Mouse (Mus musculus): ENCODE measurements around the gene Vsig10l.

Gene Vsig10l

GRCm38 (mm10) chr7:43454371-43454770 is 8.6 kb upstream of the Vsig10l start:
- DNase-seq (ENCODE audit: low spot score): no peak

- no peak for DNase-seq (ENCODE audit: low spot score)
Measured at GRCm38 (mm10) chr7:43463976-43464375, 1.0 kb downstream of the Vsig10l start.

- peak; percentile 80 for DNase-seq (ENCODE audit: low spot score)
Measured at GRCm38 (mm10) chr7:43464864-43465343, 2.0 kb downstream of the Vsig10l start.

- DNase-seq (ENCODE audit: low spot score): peak; percentile 89
Measured at GRCm38 (mm10) chr7:43465344-43466098, 2.6 kb downstream of the Vsig10l start.

- DNase-seq (ENCODE audit: low spot score): peak; percentile 86
Measured at GRCm38 (mm10) chr7:43466099-43466694, 3.2 kb downstream of the Vsig10l start.

- DNase-seq (ENCODE audit: low spot score): peak; percentile 23
Measured at GRCm38 (mm10) chr7:43470373-43470772, 7.4 kb downstream of the Vsig10l start.

- no peak for DNase-seq (ENCODE audit: low spot score)
Measured at GRCm38 (mm10) chr7:43475706-43476105, 12.8 kb downstream of the Vsig10l start.

GRCm38 (mm10) chr7:43476376-43476775 is 13.4 kb downstream of the Vsig10l start:
- DNase-seq (ENCODE audit: low spot score): no peak

- no peak for DNase-seq (ENCODE audit: low spot score)
Measured at GRCm38 (mm10) chr7:43481191-43481590, 18.2 kb downstream of the Vsig10l start.

- peak; percentile 35 for DNase-seq (ENCODE audit: low spot score)
Measured at GRCm38 (mm10) chr7:43482090-43482716, 19.3 kb downstream of the Vsig10l start.

GRCm38 (mm10) chr7:43483236-43483635 is 20.3 kb downstream of the Vsig10l start:
- DNase-seq (ENCODE audit: low spot score): no peak

GRCm38 (mm10) chr7:43488646-43489045 is 25.7 kb downstream of the Vsig10l start:
- DNase-seq (ENCODE audit: low spot score): no peak

- no peak for DNase-seq (ENCODE audit: low spot score)
Measured at GRCm38 (mm10) chr7:43489631-43490125, 26.7 kb downstream of the Vsig10l start, which contains the start of gene Iglon5. TSS of gene Iglon5 (minus strand) at chr7:43490075.

- DNase-seq (ENCODE audit: low spot score): peak; percentile 48
Measured at GRCm38 (mm10) chr7:43490182-43490584, 27.2 kb downstream of the Vsig10l start.

- DNase-seq (ENCODE audit: low spot score): no peak
Measured at GRCm38 (mm10) chr7:43490861-43491260, 27.9 kb downstream of the Vsig10l start.

GRCm38 (mm10) chr7:43495343-43496021 is 32.5 kb downstream of the Vsig10l start:
- DNase-seq (ENCODE audit: low spot score): peak; percentile 40

- no peak for DNase-seq (ENCODE audit: low spot score)
Measured at GRCm38 (mm10) chr7:43511707-43512478, 48.9 kb downstream of the Vsig10l start.

- no peak for DNase-seq (ENCODE audit: low spot score)
Measured at GRCm38 (mm10) chr7:43512519-43512918, 49.6 kb downstream of the Vsig10l start.

GRCm38 (mm10) chr7:43515076-43515475 is 52.1 kb downstream of the Vsig10l start:
- no peak for DNase-seq (ENCODE audit: low spot score)

- DNase-seq (ENCODE audit: low spot score): no peak
Measured at GRCm38 (mm10) chr7:43518341-43518740, 55.4 kb downstream of the Vsig10l start.

All from MN1 (cell line).